Mouse (Mus musculus): Measurements from ENCODE around the gene Kirrel3.

Gene Kirrel3

GRCm38 (mm10) chr9:34605486-34605885, 119.8 kb downstream of the Kirrel3 start:
- DNase-seq, result no peak

DNA sequence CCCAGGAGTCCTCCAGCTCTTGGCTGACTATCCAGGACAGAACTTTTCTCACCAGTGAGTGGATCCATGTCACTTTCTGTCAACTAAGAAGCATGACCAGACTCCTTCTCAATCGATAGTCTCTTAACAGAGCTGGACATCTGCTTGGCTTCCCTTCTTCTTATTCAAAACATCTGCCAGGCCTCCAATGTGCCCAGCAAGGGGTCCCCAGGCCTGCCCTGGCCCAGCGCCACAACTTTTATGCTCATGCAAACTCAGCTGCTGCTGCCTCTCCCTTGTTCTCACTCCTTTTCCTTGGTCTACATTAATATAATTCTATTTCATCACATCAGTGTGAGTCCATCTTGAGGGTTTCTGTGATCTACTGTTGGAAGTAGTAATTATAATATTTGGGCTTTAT, 122.3 kb downstream of the Kirrel3 start:
- no peak for DNase-seq

DNA sequence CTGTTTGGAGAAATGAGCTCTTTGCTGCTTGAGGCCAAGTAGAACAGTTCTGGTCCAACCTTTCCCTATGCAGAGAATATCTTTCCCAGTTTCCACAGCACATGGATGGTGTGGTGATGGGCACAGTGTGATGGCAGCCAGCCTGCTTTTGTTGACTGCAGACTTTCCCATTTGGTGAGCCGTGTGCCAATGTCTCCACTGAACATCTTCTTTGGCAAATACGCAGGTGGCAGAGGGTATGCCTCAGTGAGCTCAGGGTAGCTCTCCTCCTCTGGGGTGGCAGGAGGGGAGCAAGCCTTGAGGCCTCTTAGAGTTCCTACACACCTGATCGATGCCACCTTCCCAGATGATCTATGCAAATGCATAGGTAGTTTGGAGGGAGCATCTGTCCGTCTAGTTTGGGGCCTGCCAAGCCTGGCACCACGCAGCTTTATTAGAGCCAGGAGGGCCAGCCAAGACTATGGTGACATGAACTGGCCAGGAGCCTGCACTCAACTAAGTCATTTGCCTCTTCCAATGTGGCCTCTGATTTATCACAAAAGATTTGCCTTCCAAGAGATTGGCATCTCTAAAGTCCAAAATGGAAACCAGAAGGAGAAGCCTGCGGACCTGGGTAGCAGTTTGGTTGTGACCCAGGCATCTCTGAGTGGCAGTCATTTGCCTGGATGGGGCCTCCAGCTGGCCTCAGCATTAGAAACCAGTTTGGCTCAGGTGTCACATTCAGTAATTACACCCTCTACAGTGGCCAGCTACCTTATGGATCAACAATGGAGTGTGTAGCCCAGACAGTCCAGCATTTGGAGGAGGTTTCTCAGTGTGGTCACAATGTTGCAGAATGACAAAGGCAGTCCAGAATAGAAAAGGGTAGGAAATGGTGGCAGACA, 127.4 kb downstream of the Kirrel3 start:
- peak; percentile 71 for DNase-seq

- DNase-seq, result no peak
These were observed 132.4 kb downstream of the Kirrel3 start for GRCm38 (mm10) chr9:34618099-34618498.

DNA sequence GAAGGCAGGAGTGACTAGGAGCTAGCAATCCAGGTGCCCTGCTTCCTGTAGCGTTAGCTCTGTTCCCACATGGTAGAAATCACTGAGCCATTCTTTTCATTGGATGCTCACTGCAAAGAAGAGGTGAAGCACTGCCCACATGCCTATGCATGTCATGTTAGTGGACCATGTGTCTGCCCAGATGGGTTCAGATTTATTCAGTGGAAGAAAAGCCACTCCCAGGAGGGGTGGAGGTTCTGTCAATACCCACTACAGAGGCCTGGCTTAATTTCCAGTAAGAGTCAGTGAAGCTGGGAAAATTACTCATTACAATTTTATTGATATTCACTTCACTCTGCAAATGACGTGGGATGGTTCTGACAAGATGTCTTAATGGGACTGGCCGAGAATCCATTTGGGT, 134.2 kb downstream of the Kirrel3 start:
- no peak for DNase-seq

GRCm38 (mm10) chr9:34623526-34623925, 137.8 kb downstream of the Kirrel3 start:
- no peak for DNase-seq

GRCm38 (mm10) chr9:34624021-34624420, 138.3 kb downstream of the Kirrel3 start:
- DNase-seq, result no peak

- DNase-seq, result no peak
These were observed 143.1 kb downstream of the Kirrel3 start for GRCm38 (mm10) chr9:34628841-34629240.

DNA sequence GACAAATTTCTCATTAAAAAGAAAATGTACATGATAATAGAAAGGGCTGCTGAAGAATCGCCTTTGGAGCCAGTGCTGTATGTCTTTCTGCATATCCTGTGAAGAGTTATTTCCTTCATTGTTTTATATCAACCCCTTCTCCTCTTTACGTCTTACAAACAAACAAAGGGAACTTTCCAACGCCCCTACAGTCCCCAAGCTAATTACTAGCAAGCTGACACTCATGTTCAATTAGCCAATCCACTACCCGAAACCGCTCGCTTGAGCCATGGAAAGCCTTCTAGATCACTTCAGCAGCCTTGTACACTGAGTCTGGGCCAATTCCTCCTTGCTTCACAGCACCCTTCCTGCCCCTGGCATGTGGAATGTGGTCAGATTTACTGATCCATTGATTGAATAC, 150.0 kb downstream of the Kirrel3 start:
- no peak for DNase-seq

GRCm38 (mm10) chr9:34643917-34644316, 158.2 kb downstream of the Kirrel3 start:
- no peak for DNase-seq

GRCm38 (mm10) chr9:34644392-34644791, 158.7 kb downstream of the Kirrel3 start:
- DNase-seq, result no peak

- DNase-seq, result no peak
These were observed 161.1 kb downstream of the Kirrel3 start for GRCm38 (mm10) chr9:34646831-34647230.

DNA sequence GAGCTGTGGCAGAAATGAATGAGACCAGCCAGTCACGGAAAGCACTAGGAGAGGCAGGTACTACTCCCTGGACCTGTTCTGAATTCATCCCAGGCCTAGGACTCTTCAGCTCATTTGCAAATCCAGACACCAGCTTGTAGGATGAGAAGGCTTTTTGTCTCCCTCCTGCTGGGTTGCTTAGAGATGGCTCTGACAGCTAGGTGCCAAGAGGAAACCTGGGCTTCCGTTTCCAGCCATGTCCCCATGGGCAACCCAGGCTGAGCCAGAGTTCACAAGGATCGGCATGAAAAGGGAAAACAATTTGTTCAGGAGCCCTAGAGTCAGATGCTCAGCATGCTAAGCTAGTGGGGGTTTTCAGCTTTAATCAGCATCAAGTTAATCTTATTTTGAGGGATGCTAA, 166.6 kb downstream of the Kirrel3 start:
- DNase-seq, result peak; percentile 54

DNA sequence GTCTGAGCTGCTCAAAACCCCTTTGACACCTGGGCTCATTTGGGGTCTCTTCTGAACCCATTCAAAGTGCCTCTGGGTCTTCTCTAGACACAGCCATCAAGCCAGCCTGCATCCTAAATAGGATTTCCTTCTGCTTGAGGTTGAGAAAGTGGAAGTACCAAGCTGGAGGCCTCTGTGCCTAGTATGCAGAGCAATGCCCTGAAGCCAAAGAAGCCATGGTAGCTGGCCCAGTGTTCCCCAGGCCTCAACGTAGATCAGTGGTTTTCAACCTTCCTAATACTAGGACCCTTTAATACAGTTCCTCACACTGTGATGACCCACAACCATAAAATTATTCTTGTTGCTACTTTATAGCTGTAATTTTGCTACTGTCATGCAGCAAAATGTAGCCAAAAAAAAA, 167.4 kb downstream of the Kirrel3 start:
- no peak for DNase-seq

- no peak for DNase-seq
These were observed 174.9 kb downstream of the Kirrel3 start for GRCm38 (mm10) chr9:34660566-34660965.

GRCm38 (mm10) chr9:34663412-34663811, 177.7 kb downstream of the Kirrel3 start:
- no peak for DNase-seq

DNA sequence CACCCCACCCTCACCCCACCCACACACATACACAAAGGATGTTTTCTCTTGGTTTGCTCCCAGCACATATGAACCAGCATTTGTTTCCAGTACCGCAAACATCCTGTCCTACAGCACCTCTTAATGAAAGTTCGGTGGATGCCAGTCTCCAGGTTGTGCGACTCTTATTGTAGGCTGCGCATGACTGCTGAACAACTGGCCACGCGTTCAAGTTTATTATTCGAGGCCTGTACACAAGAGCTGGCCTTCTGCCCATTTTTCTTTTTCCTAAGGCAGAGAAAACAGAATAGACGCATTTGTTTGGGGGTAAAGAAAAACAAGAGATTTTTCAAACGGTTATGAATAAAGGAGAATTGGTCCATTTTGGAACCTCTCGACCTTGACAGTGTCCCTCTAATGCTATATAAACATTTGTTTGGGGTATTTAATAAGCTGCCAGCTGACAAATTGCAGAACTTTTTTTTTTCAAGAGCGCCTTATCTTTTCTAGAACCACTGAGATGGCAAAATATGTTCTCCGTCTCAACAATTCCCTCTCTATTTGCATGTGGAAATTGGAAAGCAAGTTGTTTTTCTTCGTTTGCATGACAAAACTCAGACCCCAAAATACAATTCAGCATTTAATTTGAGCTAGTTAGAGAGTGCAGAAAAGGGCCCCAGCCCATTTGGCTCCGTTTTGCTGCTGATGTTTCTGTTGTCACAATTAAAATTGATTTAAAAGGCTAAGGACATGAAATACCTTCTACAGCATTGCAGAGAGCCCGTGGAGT, 179.9 kb downstream of the Kirrel3 start:
- no peak for DNase-seq

DNA sequence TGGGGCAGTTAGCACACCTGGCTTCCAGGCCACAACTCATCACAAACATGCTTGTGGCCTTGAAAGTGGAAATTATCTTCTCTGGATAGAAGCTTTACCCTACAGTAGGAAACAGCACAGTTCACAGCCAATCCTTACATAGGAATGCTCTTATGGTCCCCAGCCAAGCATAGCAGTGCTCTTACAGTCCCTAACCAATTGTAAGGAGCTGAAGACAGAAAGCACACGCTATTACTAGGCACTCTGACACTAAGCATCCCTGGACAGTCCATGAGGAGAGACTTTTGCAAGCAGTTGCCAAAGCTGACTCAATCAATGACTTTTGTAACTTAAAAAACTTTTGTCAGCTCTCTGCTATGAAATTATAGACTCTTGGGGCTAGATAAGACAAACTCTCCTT, 181.5 kb downstream of the Kirrel3 start:
- no peak for DNase-seq

DNA sequence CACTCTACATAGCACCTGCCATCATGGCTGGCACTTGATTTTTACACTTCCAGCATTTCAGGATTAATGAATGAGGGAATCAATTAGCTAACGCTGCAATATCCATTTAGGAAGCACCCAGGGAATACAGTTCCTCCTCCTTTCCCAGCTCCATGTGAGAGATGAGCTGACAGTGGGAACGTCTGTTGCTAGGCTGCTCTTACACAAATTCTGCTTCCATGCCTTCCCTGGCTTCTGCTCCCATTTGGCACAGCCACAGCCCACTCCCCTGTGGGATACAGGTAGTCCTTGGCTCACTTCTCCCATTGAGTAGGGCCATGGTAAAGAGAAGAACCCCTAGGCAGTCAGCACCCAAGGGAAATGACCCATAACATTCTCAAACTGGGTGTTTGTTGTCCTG, 185.2 kb downstream of the Kirrel3 start:
- DNase-seq, result no peak

DNA sequence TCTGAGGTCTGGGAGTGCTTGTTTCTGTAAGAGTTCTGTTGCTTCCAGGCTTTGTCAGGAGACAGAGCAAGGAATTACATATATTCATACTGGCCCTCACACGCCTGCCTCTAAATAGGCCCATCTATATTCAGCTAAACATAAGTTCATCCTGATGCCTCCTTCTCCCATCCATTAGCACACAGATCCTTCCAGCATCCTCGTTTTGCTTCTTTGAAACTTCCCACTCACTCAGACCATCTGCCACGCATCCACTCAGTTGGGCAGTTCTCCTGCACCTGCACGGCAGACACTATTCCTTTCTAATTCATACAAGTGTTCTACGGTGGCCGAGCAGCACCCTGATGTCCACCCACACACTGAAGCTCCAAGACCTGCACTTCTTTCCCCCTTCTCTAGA, 201.1 kb downstream of the Kirrel3 start:
- no peak for DNase-seq

DNA sequence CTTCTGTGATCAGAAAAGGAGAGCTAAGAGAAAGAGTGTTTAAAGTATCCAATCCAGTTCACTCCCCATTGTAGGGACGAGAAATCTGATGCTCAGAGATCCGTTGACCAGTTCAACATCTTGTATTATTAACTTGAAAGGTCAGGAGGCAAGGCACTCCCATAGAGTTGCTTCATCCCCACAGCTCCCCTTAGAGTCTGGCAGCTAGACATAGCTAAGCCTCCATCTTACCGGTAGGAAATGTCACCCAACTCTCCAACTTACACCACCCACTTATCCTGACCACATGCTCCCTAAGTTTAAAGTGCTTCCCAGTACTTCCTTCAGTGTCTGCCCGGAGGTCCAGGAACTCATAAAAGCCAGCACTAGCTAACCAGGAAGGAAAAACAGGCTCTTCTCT, 202.7 kb downstream of the Kirrel3 start:
- DNase-seq, result no peak

GRCm38 (mm10) chr9:34689375-34689774, 203.7 kb downstream of the Kirrel3 start:
- DNase-seq, result no peak

GRCm38 (mm10) chr9:34695646-34696045, 210.0 kb downstream of the Kirrel3 start:
- no peak for DNase-seq

Measured in cerebellum, adult 11 months (tissue).